In genomic region chr12:3560596-3560995, GRCm38 (mm10) we compare ENCODE assay signal across 8 mouse cellular contexts. TPM values are rescaled to one million over a fixed set of nuclear protein-coding genes. Genes with fewer than 3 reads are reported as not detected.
DNase-seq lines count a peak whose midpoint lies in the region; ATAC-seq and TF ChIP-seq lines count a peak whose summit lies in the region.

No protein-coding gene starts in this region.

- DNase-seq in heart, postnatal 0 days (ENCODE audit: low spot score): peak; percentile 68
- DNase-seq in NIH3T3 (ENCODE audit: low read depth): peak; percentile 82
- peak; percentile 70 for DNase-seq in fibroblast of lung, adult 2 months (ENCODE audit: low read depth)
- peak; percentile 73 to 82 for DNase-seq in right cerebral cortex, postnatal 10 days (ENCODE audit: low spot score in 2 of 2)

- no peaks in the 10 kb centered on the region for H3K36me3 ChIP-seq in heart, postnatal 0 days (replicated peaks; ENCODE audit: control insufficient read depth, insufficient read depth, low read length)
- H3K36me3 ChIP-seq in heart, embryonic 11.5 days (ENCODE audit: control insufficient read depth, insufficient read depth, low read length): no peaks in the 10 kb centered on the region
- H3K36me3 ChIP-seq in kidney, embryonic 15.5 days: no peaks in the 10 kb centered on the region
- H3K36me3 ChIP-seq in liver, embryonic 15.5 days (replicated peaks): no peaks in the 10 kb centered on the region

- peak; percentile 67 for ATAC-seq in heart, postnatal 0 days (ENCODE audit: insufficient read depth, low read depth)
- no peak for ATAC-seq in heart, embryonic 11.5 days (replicated peaks; ENCODE audit: insufficient number of reproducible peaks, low FRiP score, low TSS enrichment)
- peak; percentile 55 for ATAC-seq in kidney, embryonic 15.5 days (replicated peaks; ENCODE audit: low FRiP score)
- ATAC-seq in liver, embryonic 15.5 days (ENCODE audit: insufficient read depth): peak; percentile 65; the same call in 1 of the 2 replicates
- ATAC-seq in erythroid progenitor cell, adult 5-6 weeks (replicated peaks; ENCODE audit: low FRiP score, poor library complexity, severe bottlenecking): no peak

- H3K27ac ChIP-seq in heart, postnatal 0 days (ENCODE audit: low read depth): no peak overlapping the region
- H3K27ac ChIP-seq in heart, embryonic 11.5 days (ENCODE audit: low read depth, low read length): no peak overlapping the region
- H3K27ac ChIP-seq in kidney, embryonic 15.5 days: no peak overlapping the region
- H3K27ac ChIP-seq in liver, embryonic 15.5 days (replicated peaks): no peak overlapping the region

- no peak overlapping the region for H3K4me2 ChIP-seq in heart, postnatal 0 days (ENCODE audit: low read depth, low read length)
- no peak overlapping the region for H3K4me2 ChIP-seq in heart, embryonic 11.5 days
- H3K4me2 ChIP-seq in kidney, embryonic 15.5 days: no peak overlapping the region
- no peak overlapping the region for H3K4me2 ChIP-seq in liver, embryonic 15.5 days

- H3K4me3 ChIP-seq in heart, postnatal 0 days (ENCODE audit: low read depth, low read length): no peak overlapping the region
- H3K4me3 ChIP-seq in heart, embryonic 11.5 days (ENCODE audit: low read depth, low read length): no peak overlapping the region
- H3K4me3 ChIP-seq in kidney, embryonic 15.5 days (replicated peaks): no peak overlapping the region
- no peak overlapping the region for H3K4me3 ChIP-seq in liver, embryonic 15.5 days (replicated peaks)

- no peaks in the 10 kb centered on the region for H3K27me3 ChIP-seq in heart, postnatal 0 days (ENCODE audit: control insufficient read depth, insufficient read depth, low read length)
- H3K27me3 ChIP-seq in heart, embryonic 11.5 days (ENCODE audit: control insufficient read depth, insufficient read depth, low read length): no peaks in the 10 kb centered on the region
- no peaks in the 10 kb centered on the region for H3K27me3 ChIP-seq in kidney, embryonic 15.5 days
- H3K27me3 ChIP-seq in liver, embryonic 15.5 days: no peaks in the 10 kb centered on the region

- 0% methylated on average over 1 of the region's 1 CpGs for WGBS in heart, postnatal 0 days
- 38% methylated on average over 1 of the region's 1 CpGs for WGBS in heart, embryonic 11.5 days (ENCODE audit: insufficient replicate concordance)
- 20% methylated on average over 1 of the region's 1 CpGs for WGBS in kidney, embryonic 15.5 days
- WGBS in liver, embryonic 15.5 days (ENCODE audit: insufficient replicate concordance): 3% methylated on average over 1 of the region's 1 CpGs

- H3K9me3 ChIP-seq in heart, postnatal 0 days (replicated peaks; ENCODE audit: control insufficient read depth, low read length): no peaks in the 10 kb centered on the region
- H3K9me3 ChIP-seq in heart, embryonic 11.5 days (replicated peaks; ENCODE audit: control insufficient read depth, low read length): no peaks in the 10 kb centered on the region
- H3K9me3 ChIP-seq in kidney, embryonic 15.5 days (replicated peaks): no peaks in the 10 kb centered on the region
- no peaks in the 10 kb centered on the region for H3K9me3 ChIP-seq in liver, embryonic 15.5 days (replicated peaks)

- H3K9ac ChIP-seq in heart, postnatal 0 days (replicated peaks; ENCODE audit: low read depth, low read length): no peak overlapping the region
- H3K9ac ChIP-seq in heart, embryonic 11.5 days (ENCODE audit: low read depth, low read length): no peak overlapping the region
- H3K9ac ChIP-seq in kidney, embryonic 15.5 days: no peak overlapping the region
- H3K9ac ChIP-seq in liver, embryonic 15.5 days: no peak overlapping the region

- no peaks in the 10 kb centered on the region for H3K4me1 ChIP-seq in heart, postnatal 0 days (ENCODE audit: control insufficient read depth, insufficient read depth)
- no peaks in the 10 kb centered on the region for H3K4me1 ChIP-seq in heart, embryonic 11.5 days (ENCODE audit: control insufficient read depth, insufficient read depth, low read length)
- no peaks in the 10 kb centered on the region for H3K4me1 ChIP-seq in kidney, embryonic 15.5 days
- H3K4me1 ChIP-seq in liver, embryonic 15.5 days (replicated peaks): peaks cover 10% of the 10 kb centered on the region; the same call in 1 of the 2 replicates

- TF ChIP-seq CTCF in heart, postnatal 0 days (IDR thresholded peaks at IDR 0.05; ENCODE audit: low read depth): peak; percentile 61

- TF ChIP-seq EP300 in heart, postnatal 0 days (IDR thresholded peaks at IDR 0.05; ENCODE audit: low read depth): no peak

RNA-seq across cellular contexts. Expression of gene Dtnb, which starts 11.6 kb away (rescaled TPM):
- total RNA-seq in heart, postnatal 0 days (2014; rRNA removed; ENCODE audit: low replicate concordance): 25.5 and 30.7 TPM in 2 replicates
- polyA plus RNA-seq in heart, postnatal 0 days (2015; fragmentation: Nextera tagmentation; extraction: Ambion mirVana): 4.7 and 5.7 TPM in 2 replicates
- 22.6 and 26.7 TPM in 2 replicates for polyA plus RNA-seq in heart, embryonic 11.5 days (2014; fragmentation: Nextera tagmentation; extraction: Ambion mirVana)
- 41.3 and 47.2 TPM in 2 replicates for polyA plus RNA-seq in kidney, embryonic 15.5 days (2015; fragmentation: Nextera tagmentation; extraction: Ambion mirVana)
- 21.5 and 25.5 TPM in 2 replicates for polyA plus RNA-seq in liver, embryonic 15.5 days (2015; fragmentation: Nextera tagmentation; extraction: Ambion mirVana)
- total RNA-seq in erythroid progenitor cell, adult 5-6 weeks (2015; ENCODE audit: low replicate concordance): 56.2 and 72.1 TPM in 2 replicates
- 54.9 and 101 TPM in 2 replicates for total RNA-seq in erythroid progenitor cell, adult 5-6 weeks (2017; ENCODE audit: low replicate concordance)

Comparison
In these comparisons a context has a peak if more than half of its experiments do, and no peak if none do; other contexts are left out.
1. ATAC-seq: peak in heart, postnatal 0 days (single experiment), kidney, embryonic 15.5 days (single experiment) and liver, embryonic 15.5 days (single experiment); none in heart, embryonic 11.5 days (single experiment) and erythroid progenitor cell, adult 5-6 weeks (single experiment).
2. Peak in every context shown above with its lines, with median percentiles within 50 percentile points of each other: DNase-seq.